Mouse (Mus musculus) CH12.LX (cell line): ENCODE results near the gene Hist1h1d.

Source experiments
- EP300 ChIP-seq: IDR thresholded peaks from 2 replicates; pipeline ENCODE4 v1.6.1; 2011; ENCODE audit warnings: low read length, improper control_type of control experiment
- PAX5 ChIP-seq: IDR thresholded peaks from 2 replicates; pipeline ENCODE4 v1.6.1; 2012; ENCODE audit warnings: low read length, inconsistent platforms, mixed read lengths
- POLR2A ChIP-seq: IDR thresholded peaks from 2 replicates; pipeline ENCODE4 v1.6.1; 2011; ENCODE audit warnings: low read depth, mild to moderate bottlenecking, improper control_type of control experiment, low read length

- no peak for TF ChIP-seq EP300
- no peak for TF ChIP-seq PAX5
- TF ChIP-seq POLR2A = no peak
Measured at GRCm38 (mm10) chr13:23552962-23553361, at the start of gene Hist1h1d.
